Mouse (Mus musculus) erythroblast, embryonic 14.5 days (primary cell): ENCODE measurements around the gene Vwa7. TPM values are rescaled to one million over a fixed set of nuclear protein-coding genes. Genes with fewer than 3 reads are reported as not detected.
"Not testable (repeated sequence)": the region's sequence is repeated elsewhere in the genome, so short reads cannot be mapped to it uniquely, and the experiment has no call there.

ENCODE experiments used
- H3K27me3 ChIP-seq: 2 replicates; pipeline ENCODE4 v1.6.1; 2012; ENCODE audit warnings: inconsistent platforms; ENCODE audit not compliant: control insufficient read depth
- H3K36me3 ChIP-seq: 2 replicates; pipeline ENCODE4 v1.6.1; 2012; ENCODE audit warnings: mild to moderate bottlenecking, inconsistent platforms; ENCODE audit not compliant: control insufficient read depth
- H3K4me1 ChIP-seq: 2 replicates; pipeline ENCODE4 v1.6.1; 2012; ENCODE audit warnings: inconsistent platforms; ENCODE audit not compliant: control insufficient read depth
- H3K4me3 ChIP-seq: replicated peaks from 2 replicates; pipeline ENCODE3; 2012; ENCODE audit warnings: moderate library complexity, mild to moderate bottlenecking, inconsistent platforms
- H3K9me3 ChIP-seq: 2 replicates; pipeline ENCODE4 v1.6.1; 2012; ENCODE audit warnings: low read length, inconsistent platforms, mixed read lengths; ENCODE audit not compliant: control insufficient read depth
- GATA1 ChIP-seq: IDR thresholded peaks from 2 replicates; pipeline ENCODE4 v1.6.1; 2012; ENCODE audit warnings: low read length, inconsistent platforms, mixed read lengths
- TAL1 ChIP-seq: IDR thresholded peaks from 3 replicates; pipeline ENCODE4 v1.6.1; 2012; ENCODE audit warnings: low read length, inconsistent platforms, mixed read lengths
- polyA plus RNA-seq: library from polyadenylated mRNA; stranded (reverse); fragments of >175 nt; gene quantifications from 2 replicates; pipeline ENCODE4 v1.2.3, GENCODE M21; 2012

The Vwa7 gene
- polyA plus RNA-seq, 1 experiment = 0.01 TPM

- H3K27me3 ChIP-seq = peaks cover 2% of the 10 kb centered on the region; the same call in 1 of the 2 replicates
Measured at GRCm38 (mm10) chr17:35024691-35025488, 8.5 kb downstream of the Vwa7 start.

GRCm38 (mm10) chr17:35026206-35026605 is 9.8 kb downstream of the Vwa7 start:
- Histone ChIP-seq H3K9me3 (no peaks in the 10 kb centered on the region), H3K4me1 (peaks cover 60% of the 10 kb centered on the region), H3K36me3 (no peaks in the 10 kb centered on the region; the same call in 1 of the 2 replicates), H3K4me3 (no peak overlapping the region), H3K27me3 (peaks cover 2% of the 10 kb centered on the region; the same call in 1 of the 2 replicates)
- TF ChIP-seq TAL1 (no peak), GATA1 (no peak)

More at GRCm38 (mm10) chr17:35024691-35025488, 8.5 kb downstream of the Vwa7 start:
- Histone ChIP-seq H3K4me1 (peaks cover 63% of the 10 kb centered on the region), H3K4me3 (no peak overlapping the region), H3K9me3 (no peaks in the 10 kb centered on the region), H3K36me3 (no peaks in the 10 kb centered on the region)
- no peak for TF ChIP-seq TAL1
- TF ChIP-seq GATA1 = no peak

- H3K27me3 ChIP-seq = peaks cover 2% of the 10 kb centered on the region; the same call in 1 of the 2 replicates
- no peak for TF ChIP-seq GATA1
- no peak for TF ChIP-seq TAL1
- no peaks in the 10 kb centered on the region for H3K9me3 ChIP-seq
- no peak within 1 kb of the TSS for H3K4me3 ChIP-seq
- no peaks in the 10 kb centered on the region; the same call in 1 of the 2 replicates for H3K36me3 ChIP-seq
- peaks cover 60% of the 10 kb centered on the region for H3K4me1 ChIP-seq
Measured at GRCm38 (mm10) chr17:35027277-35028068, 11.1 kb downstream of the Vwa7 start, which contains the start of gene Sapcd1. Sapcd1 (minus strand) TSS chr17:35028016.

GRCm38 (mm10) chr17:35028315-35028714 is 11.9 kb downstream of the Vwa7 start:
- TF ChIP-seq GATA1 (no peak), TAL1 (no peak)
- H3K36me3 ChIP-seq = no peaks in the 10 kb centered on the region; the same call in 1 of the 2 replicates
- no peak overlapping the region for H3K4me3 ChIP-seq

GRCm38 (mm10) chr17:35029691-35030532 is 13.5 kb downstream of the Vwa7 start:
- H3K9me3 ChIP-seq = no peaks in the 10 kb centered on the region
- H3K27me3 ChIP-seq = no peaks in the 10 kb centered on the region
- no peak overlapping the region for H3K4me3 ChIP-seq
- H3K4me1 ChIP-seq = peaks cover 50% of the 10 kb centered on the region
- H3K36me3 ChIP-seq = no peaks in the 10 kb centered on the region; the same call in 1 of the 2 replicates
- TF ChIP-seq GATA1 (no peak), TAL1 (no peak)

More at GRCm38 (mm10) chr17:35028315-35028714, 11.9 kb downstream of the Vwa7 start:
- no peaks in the 10 kb centered on the region for H3K9me3 ChIP-seq
- peaks cover 56% of the 10 kb centered on the region for H3K4me1 ChIP-seq
- H3K27me3 ChIP-seq = peaks cover 2% of the 10 kb centered on the region; the same call in 1 of the 2 replicates

GRCm38 (mm10) chr17:35031272-35031671 is 14.9 kb downstream of the Vwa7 start:
- TF ChIP-seq TAL1 (no peak), GATA1 (no peak)
- H3K4me1 ChIP-seq = peaks cover 45% of the 10 kb centered on the region
- H3K9me3 ChIP-seq = no peaks in the 10 kb centered on the region
- no peaks in the 10 kb centered on the region; the same call in 1 of the 2 replicates for H3K36me3 ChIP-seq
- H3K27me3 ChIP-seq = no peaks in the 10 kb centered on the region
- no peak overlapping the region for H3K4me3 ChIP-seq

GRCm38 (mm10) chr17:35031880-35032279 is 15.5 kb downstream of the Vwa7 start:
- Histone ChIP-seq H3K9me3 (no peaks in the 10 kb centered on the region), H3K36me3 (no peaks in the 10 kb centered on the region; the same call in 1 of the 2 replicates), H3K27me3 (no peaks in the 10 kb centered on the region), H3K4me3 (no peak overlapping the region), H3K4me1 (peaks cover 44% of the 10 kb centered on the region)
- TF ChIP-seq GATA1 (no peak), TAL1 (no peak)

- Histone ChIP-seq H3K9me3 (no peaks in the 10 kb centered on the region), H3K36me3 (no peaks in the 10 kb centered on the region; the same call in 1 of the 2 replicates), H3K27me3 (no peaks in the 10 kb centered on the region), H3K4me3 (no peak overlapping the region), H3K4me1 (peaks cover 41% of the 10 kb centered on the region)
- TF ChIP-seq GATA1 (no peak), TAL1 (no peak)
Measured at GRCm38 (mm10) chr17:35032323-35032870, 16.0 kb downstream of the Vwa7 start.

GRCm38 (mm10) chr17:35033703-35034102 is 17.3 kb downstream of the Vwa7 start:
- H3K36me3 ChIP-seq, H3K9me3 ChIP-seq, H3K4me3 ChIP-seq, H3K27me3 ChIP-seq: not testable (repeated sequence)
- peaks cover 32% of the 10 kb centered on the region for H3K4me1 ChIP-seq
